Mouse (Mus musculus) small intestine, adult 2 months (tissue): ENCODE data around the gene Gpm6b.

Experiments
- CTCF ChIP-seq: fragments of 200-500 bp; IDR thresholded peaks from 2 replicates; pipeline ENCODE4 v1.5.1; 2012; ENCODE audit warnings: low read depth, mild to moderate bottlenecking, control low read depth, inconsistent platforms, low read length, moderate library complexity, mixed read lengths; ENCODE audit not compliant: insufficient replicate concordance, insufficient read length; ENCODE audit errors: extremely low read depth
- POLR2A ChIP-seq: fragments of 200-500 bp; IDR thresholded peaks from 2 replicates; pipeline ENCODE4 v1.6.1; 2012; ENCODE audit warnings: low read depth, mild to moderate bottlenecking, control low read depth, inconsistent platforms, low read length, moderate library complexity

DNA sequence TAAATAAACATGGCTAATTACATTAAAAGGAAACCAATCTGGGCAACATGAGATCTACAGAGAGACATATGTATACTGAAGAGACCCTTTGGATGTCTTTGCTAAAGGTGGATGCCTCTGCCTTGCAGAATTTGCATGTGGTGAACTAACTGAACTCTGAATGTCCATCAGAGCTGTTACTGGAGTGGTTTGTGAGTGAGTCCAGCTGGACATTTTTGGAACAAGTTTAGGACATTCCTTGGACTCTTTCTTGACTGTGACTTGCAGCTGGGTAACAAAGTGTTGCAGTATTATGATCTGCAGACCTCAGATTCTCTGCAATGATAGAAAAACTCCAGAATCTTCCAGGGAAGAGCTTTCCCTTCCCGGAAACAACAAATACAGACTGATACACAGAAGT is 41.1 kb downstream of the Gpm6b start:
- TF ChIP-seq CTCF: no peak
- TF ChIP-seq POLR2A: no peak
